Mouse (Mus musculus): Measurements from ENCODE around the gene Pcnx3. TPM values are rescaled to one million over a fixed set of nuclear protein-coding genes. Genes with fewer than 3 reads are reported as not detected.
"Not testable (repeated sequence)": the region's sequence is repeated elsewhere in the genome, so short reads cannot be mapped to it uniquely, and the experiment has no call there.

The Pcnx3 gene
- total and polyA plus RNA-seq, 2 experiments from 2014 or later = 17.2 to 97.0 TPM

GRCm38 (mm10) chr19:5690343-5690735, 1.6 kb upstream of the Pcnx3 start:
- Histone ChIP-seq H3K4me1 (ENCODE audit: insufficient read depth, low read length) (peaks cover 28% of the 10 kb centered on the region), H3K9ac (replicated peaks; ENCODE audit: low read length) (peak overlapping the region; percentile 83), H3K4me2 (ENCODE audit: low read depth, low read length) (peak overlapping the region; percentile 100), H3K4me3 (ENCODE audit: low read length) (peak overlapping the region; percentile 89), H3K27me3 (ENCODE audit: insufficient read depth, low read length) (no peaks in the 10 kb centered on the region), H3K9me3 (ENCODE audit: low read length) (no peaks in the 10 kb centered on the region), H3K36me3 (ENCODE audit: insufficient read depth, low read length) (peaks cover 13% of the 10 kb centered on the region), H3K27ac (peak overlapping the region; percentile 82; the same call in 1 of the 2 replicates)
- ATAC-seq (no peak), DNase-seq (ENCODE audit: low spot score) (no peak)
- 73% methylated on average over 15 of the region's 15 CpGs for WGBS
- no peak for TF ChIP-seq CTCF (IDR thresholded peaks at IDR 0.05; ENCODE audit: low read depth)

GRCm38 (mm10) chr19:5689565-5690342, 1.0 kb upstream of the Pcnx3 start:
- ATAC-seq (peak; percentile 16; the same call in 1 of the 2 replicates), DNase-seq (ENCODE audit: low spot score) (peak; percentile 80)
- Histone ChIP-seq H3K4me3 (ENCODE audit: low read length) (peak overlapping the region; percentile 89), H3K27ac (peak overlapping the region; percentile 82), H3K36me3 (ENCODE audit: insufficient read depth, low read length) (peaks cover 14% of the 10 kb centered on the region), H3K27me3 (ENCODE audit: insufficient read depth, low read length) (no peaks in the 10 kb centered on the region), H3K4me2 (ENCODE audit: low read depth, low read length) (peak overlapping the region; percentile 100), H3K9ac (replicated peaks; ENCODE audit: low read length) (peak overlapping the region; percentile 83), H3K4me1 (ENCODE audit: insufficient read depth, low read length) (peaks cover 28% of the 10 kb centered on the region), H3K9me3 (ENCODE audit: low read length) (no peaks in the 10 kb centered on the region)
- no peak for TF ChIP-seq CTCF (IDR thresholded peaks at IDR 0.05; ENCODE audit: low read depth)
- WGBS = 10% methylated on average over 42 of the region's 42 CpGs

- peak overlapping the region; percentile 89 for H3K4me3 ChIP-seq (ENCODE audit: low read length)
- no peaks in the 10 kb centered on the region for H3K27me3 ChIP-seq (ENCODE audit: insufficient read depth, low read length)
- no peak for DNase-seq (ENCODE audit: low spot score)
- peak overlapping the region; percentile 100 for H3K4me2 ChIP-seq (ENCODE audit: low read depth, low read length)
- H3K27ac ChIP-seq = peak overlapping the region; percentile 82
- no peak for ATAC-seq
- H3K4me1 ChIP-seq (ENCODE audit: insufficient read depth, low read length) = peaks cover 28% of the 10 kb centered on the region
- under 1% methylated on average over 7 of the region's 7 CpGs for WGBS
- H3K9me3 ChIP-seq (ENCODE audit: low read length) = no peaks in the 10 kb centered on the region
- H3K9ac ChIP-seq (replicated peaks; ENCODE audit: low read length) = peak overlapping the region; percentile 83
- TF ChIP-seq CTCF (IDR thresholded peaks at IDR 0.05; ENCODE audit: low read depth) = no peak
- H3K36me3 ChIP-seq (ENCODE audit: insufficient read depth, low read length) = peaks cover 21% of the 10 kb centered on the region
Observed at GRCm38 (mm10) chr19:5689088-5689428, 350 bp upstream of the Pcnx3 start.

- H3K36me3 ChIP-seq (ENCODE audit: insufficient read depth, low read length) = peaks cover 33% of the 10 kb centered on the region
- peaks cover 28% of the 10 kb centered on the region for H3K4me1 ChIP-seq (ENCODE audit: insufficient read depth, low read length)
- no peak for TF ChIP-seq CTCF (IDR thresholded peaks at IDR 0.05; ENCODE audit: low read depth)
- ATAC-seq (no peak), DNase-seq (ENCODE audit: low spot score) (no peak)
- H3K4me3 ChIP-seq (ENCODE audit: low read length) = peak overlapping the region; percentile 89
- 21% methylated on average over 9 of the region's 9 CpGs for WGBS
- H3K27me3 ChIP-seq (ENCODE audit: insufficient read depth, low read length) = no peaks in the 10 kb centered on the region
- peak overlapping the region; percentile 83 for H3K9ac ChIP-seq (replicated peaks; ENCODE audit: low read length)
- H3K4me2 ChIP-seq (ENCODE audit: low read depth, low read length) = peak overlapping the region; percentile 100
- peak overlapping the region; percentile 82; the same call in 1 of the 2 replicates for H3K27ac ChIP-seq
- no peaks in the 10 kb centered on the region for H3K9me3 ChIP-seq (ENCODE audit: low read length)
Observed at GRCm38 (mm10) chr19:5687738-5688137, 970 bp downstream of the Pcnx3 start.

- not testable (repeated sequence) for H3K9ac ChIP-seq (replicated peaks; ENCODE audit: low read length); H3K9me3 ChIP-seq (ENCODE audit: low read length); H3K27ac ChIP-seq; H3K4me2 ChIP-seq (ENCODE audit: low read depth, low read length); H3K4me3 ChIP-seq (ENCODE audit: low read length); DNase-seq (ENCODE audit: low spot score); H3K27me3 ChIP-seq (ENCODE audit: insufficient read depth, low read length); ATAC-seq
- peaks cover 41% of the 10 kb centered on the region for H3K36me3 ChIP-seq (ENCODE audit: insufficient read depth, low read length)
- 94% methylated on average over 12 of the region's 12 CpGs for WGBS
- peaks cover 28% of the 10 kb centered on the region for H3K4me1 ChIP-seq (ENCODE audit: insufficient read depth, low read length)
Observed at GRCm38 (mm10) chr19:5686954-5687353, 1.8 kb downstream of the Pcnx3 start.

GRCm38 (mm10) chr19:5686437-5686836, 2.3 kb downstream of the Pcnx3 start:
- no peak for ATAC-seq
- Histone ChIP-seq H3K27me3 (ENCODE audit: insufficient read depth, low read length) (no peaks in the 10 kb centered on the region), H3K4me1 (ENCODE audit: insufficient read depth, low read length) (peaks cover 24% of the 10 kb centered on the region), H3K36me3 (ENCODE audit: insufficient read depth, low read length) (peaks cover 46% of the 10 kb centered on the region), H3K4me2 (ENCODE audit: low read depth, low read length) (no peak overlapping the region), H3K9me3 (ENCODE audit: low read length) (no peaks in the 10 kb centered on the region), H3K9ac (replicated peaks; ENCODE audit: low read length) (no peak overlapping the region), H3K27ac (no peak overlapping the region), H3K4me3 (ENCODE audit: low read length) (no peak overlapping the region)
- WGBS = 93% methylated on average over 13 of the region's 13 CpGs
- DNase-seq (ENCODE audit: low spot score) = no peak
- TF ChIP-seq CTCF (IDR thresholded peaks at IDR 0.05; ENCODE audit: low read depth) = no peak

GRCm38 (mm10) chr19:5685861-5686260, 2.8 kb downstream of the Pcnx3 start:
- ATAC-seq (no peak), DNase-seq (ENCODE audit: low spot score) (no peak)
- Histone ChIP-seq H3K27ac (no peak overlapping the region), H3K36me3 (ENCODE audit: insufficient read depth, low read length) (peaks cover 52% of the 10 kb centered on the region), H3K27me3 (ENCODE audit: insufficient read depth, low read length) (no peaks in the 10 kb centered on the region), H3K9ac (replicated peaks; ENCODE audit: low read length) (no peak overlapping the region), H3K4me2 (ENCODE audit: low read depth, low read length) (no peak overlapping the region), H3K4me1 (ENCODE audit: insufficient read depth, low read length) (peaks cover 19% of the 10 kb centered on the region), H3K9me3 (ENCODE audit: low read length) (no peaks in the 10 kb centered on the region), H3K4me3 (ENCODE audit: low read length) (no peak overlapping the region)
- 96% methylated on average over 11 of the region's 11 CpGs for WGBS
- TF ChIP-seq CTCF (IDR thresholded peaks at IDR 0.05; ENCODE audit: low read depth) = no peak
